ENCODE assay signal across 28 mouse cellular contexts in the genomic region with DNA sequence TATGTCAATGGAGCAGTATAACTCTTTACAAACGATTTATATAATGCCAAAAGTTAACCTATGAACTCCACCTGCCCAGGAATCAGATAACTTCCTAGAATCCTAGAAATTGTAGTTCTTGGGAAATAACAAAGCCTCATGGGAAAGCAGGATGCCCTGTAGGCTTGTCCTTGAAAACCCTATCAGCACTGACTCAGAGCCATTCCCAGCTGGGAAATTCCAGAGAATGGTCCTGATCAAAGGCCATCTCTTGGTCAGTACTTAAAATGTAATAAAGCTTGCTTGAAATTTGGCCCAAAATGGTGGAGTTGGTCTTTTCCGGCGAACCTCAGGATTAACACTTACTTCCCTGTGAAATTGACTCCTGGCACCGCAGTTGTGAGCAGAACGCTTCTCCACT. TPM values are rescaled to one million over a fixed set of nuclear protein-coding genes. Genes with fewer than 3 reads are reported as not detected.
A peak's percentile ranks its signal among the peaks of the same experiment; 100 is the strongest.
DNase-seq lines count a peak whose midpoint lies in the region; ATAC-seq and TF ChIP-seq lines count a peak whose summit lies in the region.
"Had no signal": no experiment of that assay in that cellular context is flagged by ENCODE, and none has a peak within 500 bp of the region (broad histone marks: within the 10 kb centered on the region; RNA-seq: fewer than 3 reads in every experiment).

No protein-coding gene starts in this region.

- no peak for TF ChIP-seq CTCF in intestine, postnatal 0 days (IDR thresholded peaks at IDR 0.05; ENCODE audit: low read depth)
- TF ChIP-seq CTCF in layer of hippocampus, adult 2 months (conservative IDR thresholded peaks at IDR 0.05), result no peak

- H3K27me3 ChIP-seq in intestine, postnatal 0 days (replicated peaks; ENCODE audit: control insufficient read depth, insufficient read depth, low read length), result no peaks in the 10 kb centered on the region
- H3K27me3 ChIP-seq in intestine, embryonic 15.5 days (replicated peaks), result no peaks in the 10 kb centered on the region
- H3K27me3 ChIP-seq: CH12.LX; forebrain, embryonic 13.5 days; heart, embryonic 12.5 days; heart, embryonic 15.5 days; hindbrain, embryonic 13.5 days; Patski had no signal

- no peaks in the 10 kb centered on the region for H3K4me1 ChIP-seq in intestine, postnatal 0 days (replicated peaks; ENCODE audit: control insufficient read depth, insufficient read depth, low read length)
- H3K4me1 ChIP-seq in intestine, embryonic 15.5 days (replicated peaks), result no peaks in the 10 kb centered on the region
- H3K4me1 ChIP-seq: hindbrain, embryonic 10.5 days had no signal

- no peak overlapping the region for H3K27ac ChIP-seq in intestine, postnatal 0 days (ENCODE audit: low read depth, low read length)
- H3K27ac ChIP-seq in intestine, embryonic 15.5 days, result no peak overlapping the region
- H3K27ac ChIP-seq in layer of hippocampus, adult 2 months, result peak overlapping the region; percentile 93
- H3K27ac ChIP-seq: forebrain, embryonic 10.5 days; heart, embryonic 15.5 days; hindbrain, embryonic 10.5 days; hindbrain, embryonic 13.5 days had no signal

- ATAC-seq in intestine, postnatal 0 days, result peak; percentile 53; the same call in 1 of the 2 replicates
- ATAC-seq in intestine, embryonic 15.5 days, result no peak
- ATAC-seq: forebrain, embryonic 16.5 days; hindbrain, embryonic 16.5 days; intestine, embryonic 16.5 days; Patski had no signal

- H3K4me2 ChIP-seq in intestine, postnatal 0 days (replicated peaks; ENCODE audit: low read depth), result no peak overlapping the region
- no peak overlapping the region for H3K4me2 ChIP-seq in intestine, embryonic 15.5 days (replicated peaks)
- H3K4me2 ChIP-seq: forebrain, embryonic 13.5 days; heart, embryonic 12.5 days; heart, embryonic 15.5 days; hindbrain, embryonic 13.5 days had no signal

- WGBS in intestine, postnatal 0 days, result 86% methylated on average over 5 of the region's 5 CpGs
- 88% methylated on average over 5 of the region's 5 CpGs for WGBS in intestine, embryonic 15.5 days

- H3K9ac ChIP-seq in intestine, postnatal 0 days (ENCODE audit: low read depth, low read length), result no peak overlapping the region
- no peak overlapping the region for H3K9ac ChIP-seq in intestine, embryonic 15.5 days
- H3K9ac ChIP-seq: forebrain, embryonic 13.5 days; heart, embryonic 12.5 days; heart, embryonic 15.5 days; hindbrain, embryonic 13.5 days had no signal

- no peaks in the 10 kb centered on the region for H3K9me3 ChIP-seq in intestine, postnatal 0 days (ENCODE audit: control insufficient read depth)
- no peaks in the 10 kb centered on the region for H3K9me3 ChIP-seq in intestine, embryonic 15.5 days
- H3K9me3 ChIP-seq: forebrain, embryonic 10.5 days; forebrain, embryonic 13.5 days; G1E; heart, embryonic 12.5 days; heart, embryonic 15.5 days; hindbrain, embryonic 10.5 days; hindbrain, embryonic 13.5 days had no signal

- peak; percentile 73 for DNase-seq in adrenal gland, adult 2 months
- no peak for DNase-seq in adrenal gland, postnatal 4 days (ENCODE audit: low spot score in 2 of 2)
- no peak for DNase-seq in layer of hippocampus, adult 2 months (ENCODE audit: low spot score in 2 of 2)
- no peak for DNase-seq in layer of hippocampus, adult 11-12 months (ENCODE audit: low spot score)
- DNase-seq in adrenal gland, postnatal 36 days, result peak; percentile 59 to 62
- DNase-seq in gastrocnemius, adult 8-10 months (ENCODE audit: low spot score in 2 of 2), result no peak
- DNase-seq: B cell, adult 2 months; cerebellum, adult 18-20 months; cerebellum, adult 9-10 months; cerebellum, postnatal 14 days; gastrocnemius, postnatal 14 days; heart, adult 11 months; heart, postnatal 10 days; heart, postnatal 36 days had no signal

- H3K36me3 ChIP-seq in intestine, postnatal 0 days (ENCODE audit: control insufficient read depth, insufficient read depth), result no peaks in the 10 kb centered on the region
- H3K36me3 ChIP-seq in intestine, embryonic 15.5 days, result no peaks in the 10 kb centered on the region
- H3K36me3 ChIP-seq: forebrain, embryonic 10.5 days; G1E; heart, embryonic 12.5 days; heart, embryonic 15.5 days; hindbrain, embryonic 10.5 days had no signal

- H3K4me3 ChIP-seq in intestine, postnatal 0 days (ENCODE audit: low read depth, low read length), result no peak overlapping the region
- no peak overlapping the region for H3K4me3 ChIP-seq in intestine, embryonic 15.5 days (replicated peaks)
- no peak overlapping the region for H3K4me3 ChIP-seq in layer of hippocampus, adult 2 months
- H3K4me3 ChIP-seq: forebrain, embryonic 10.5 days; forebrain, embryonic 13.5 days; heart, embryonic 12.5 days; heart, embryonic 15.5 days; hindbrain, embryonic 10.5 days; hindbrain, embryonic 13.5 days had no signal

RNA-seq across cellular contexts. Expression of a gene that starts 53.2 kb away (rescaled TPM):
- 1,000 to 10,000 TPM in 1 of 2 experiments, 100 to 1,000 TPM in 1; 895 to 1,063 TPM for total RNA-seq in adrenal gland, adult 2 months (2021)
- 299 and 315 TPM in 2 replicates for polyA plus RNA-seq in adrenal gland, adult 2 months (2012; rRNA removed)
- 100 to 1,000 TPM; 515 to 519 TPM for total RNA-seq in adrenal gland, postnatal 4 days (2021)
- 173 and 185 TPM in 2 replicates for polyA plus RNA-seq in intestine, postnatal 0 days (2015; fragmentation: Nextera tagmentation; extraction: Ambion mirVana)
- 184 and 201 TPM in 2 replicates for polyA plus RNA-seq in intestine, embryonic 15.5 days (2015; fragmentation: Nextera tagmentation; extraction: Ambion mirVana)
- 1,000 to 10,000 TPM; 2,581 to 2,789 TPM for total RNA-seq in layer of hippocampus, adult 2 months (2021)
- 100 to 1,000 TPM; 731 to 943 TPM for total RNA-seq in adrenal gland, postnatal 36 days (2021)
- 100 to 1,000 TPM; 236 to 331 (median 287) TPM for total RNA-seq in gastrocnemius, adult 8-10 months (2022)
- polyA plus RNA-seq: G1E had no signal

Comparison
In these comparisons a context has a peak if more than half of its experiments do, and no peak if none do; other contexts are left out.
1. DNase-seq: peak in adrenal gland, adult 2 months (single experiment) and adrenal gland, postnatal 36 days (2 of 2); none in adrenal gland, postnatal 4 days (0 of 2), layer of hippocampus, adult 2 months (0 of 2), layer of hippocampus, adult 11-12 months (single experiment) and gastrocnemius, adult 8-10 months (0 of 2).